Mouse (Mus musculus) lung, postnatal 0 days (tissue): ENCODE data around the gene Chadl. TPM values are rescaled to one million over a fixed set of nuclear protein-coding genes. Genes with fewer than 3 reads are reported as not detected.
"Not testable (repeated sequence)": the region's sequence is repeated elsewhere in the genome, so short reads cannot be mapped to it uniquely, and the experiment has no call there.

Experiments used
- ATAC-seq: fragments of 200-750 bp; cut with Nextera tagmentation; 2 replicates; pipeline ENCODE4 v1.8.0; 2017; ENCODE audit warnings: moderate library complexity
- DNase-seq: peaks from one replicate; pipeline ENCODE4 v3.0.0-alpha.2; 2016; ENCODE audit warnings: low spot score
- H3K27ac ChIP-seq: fragments of 300-500 bp; sonication (generic); 2 replicates; pipeline ENCODE4 v1.5.1; 2014; ENCODE audit warnings: antibody characterized with exemption, mild to moderate bottlenecking, low read length, mixed read lengths
- H3K27me3 ChIP-seq: fragments of 300-500 bp; sonication (generic); replicated peaks from 2 replicates; pipeline ENCODE4 v1.6.1; 2014; ENCODE audit warnings: low read length, mixed read lengths; ENCODE audit not compliant: insufficient read depth
- H3K36me3 ChIP-seq: fragments of 300-500 bp; sonication (generic); 2 replicates; pipeline ENCODE4 v1.6.1; 2014; ENCODE audit warnings: low read length, mixed read lengths; ENCODE audit not compliant: insufficient read depth
- H3K4me1 ChIP-seq: fragments of 300-500 bp; sonication (generic); 2 replicates; pipeline ENCODE4 v1.6.1; 2014; ENCODE audit warnings: antibody characterized with exemption, low read depth, low read length, mixed read lengths; ENCODE audit not compliant: insufficient read depth
- H3K4me2 ChIP-seq: fragments of 300-500 bp; sonication (generic); replicated peaks from 2 replicates; pipeline ENCODE4 v1.6.1; 2014; ENCODE audit warnings: low read depth, mild to moderate bottlenecking, low read length, moderate library complexity, mixed read lengths
- H3K4me3 ChIP-seq: fragments of 300-500 bp; sonication (generic); 2 replicates; pipeline ENCODE4 v1.5.1; 2014; ENCODE audit warnings: low read depth, low read length
- H3K9ac ChIP-seq: fragments of 300-500 bp; sonication (generic); replicated peaks from 2 replicates; pipeline ENCODE4 v1.6.1; 2014; ENCODE audit warnings: low read depth, mild to moderate bottlenecking
- H3K9me3 ChIP-seq: fragments of 300-500 bp; sonication (generic); 2 replicates; pipeline ENCODE4 v1.6.1; 2016; ENCODE audit warnings: low read length, mixed read lengths
- CTCF ChIP-seq: IDR thresholded peaks from 2 replicates; pipeline ENCODE4 v1.5.1; 2016; ENCODE audit warnings: antibody characterized with exemption, mild to moderate bottlenecking
- EP300 ChIP-seq: IDR thresholded peaks from 2 replicates; pipeline ENCODE4 v1.6.1; 2016; ENCODE audit warnings: antibody characterized with exemption, mild to moderate bottlenecking, control low read depth
- WGBS: fragments of 180-500 bp; shearing (Covaris S2); extraction: QIAGEN DNeasy Blood & Tissue Kit; methylation state at CpG from one replicate; pipeline ENCODE4 v1.1.7; 2014; 5-methylcytosine and 5-hydroxymethylcytosine counted together
- polyA plus RNA-seq: library from polyadenylated mRNA; unstranded; fragments of >200 nt; fragmentation: Nextera tagmentation; extraction: Ambion mirVana; gene quantifications from 2 replicates; pipeline ENCODE4 v1.2.1, GENCODE M21; 2015

Chadl gene
- polyA plus RNA-seq, 1 experiment from 2014 or later, result 2.6 TPM

DNA sequence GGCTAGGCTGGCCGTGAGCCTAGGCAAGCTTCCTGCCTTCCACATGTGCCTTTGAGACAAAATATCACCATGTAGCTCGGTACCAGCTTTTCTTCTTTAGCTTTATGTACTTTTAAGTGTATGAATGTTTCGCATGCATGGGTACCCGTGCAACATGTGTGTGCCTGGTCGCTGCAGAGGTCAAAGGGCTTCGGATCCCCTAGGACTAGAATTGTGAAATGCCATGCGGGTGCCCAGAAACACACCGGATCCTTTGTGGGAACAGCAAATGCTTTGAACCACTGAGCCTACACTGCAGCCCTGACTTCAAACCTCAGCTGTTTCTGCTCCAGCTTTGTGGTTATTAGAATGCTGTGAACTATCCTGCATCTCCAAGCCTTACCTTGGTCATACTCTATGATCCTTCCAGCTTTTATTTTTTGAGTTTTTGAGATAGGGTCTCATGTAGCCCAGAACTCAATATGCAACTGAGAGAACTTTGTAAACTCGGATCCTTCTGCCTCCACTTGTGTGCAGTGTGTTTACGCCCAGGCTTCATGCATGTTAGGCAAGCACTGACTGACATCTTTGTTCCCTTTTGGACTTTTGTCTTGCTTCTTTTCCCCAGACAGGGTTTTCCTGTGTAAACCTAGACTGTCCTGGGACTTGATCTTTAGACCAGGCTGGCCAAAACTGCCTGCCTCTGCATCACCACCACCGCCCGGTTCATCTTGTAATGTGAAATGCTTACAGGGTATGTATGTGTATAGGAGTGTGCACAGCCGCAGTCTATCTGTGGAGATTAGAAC is 5.4 kb upstream of the Chadl start:
- TF ChIP-seq EP300 (no peak), CTCF (no peak)
- Histone ChIP-seq H3K4me2 (no peak overlapping the region), H3K9me3 (no peaks in the 10 kb centered on the region), H3K4me1 (no peaks in the 10 kb centered on the region), H3K36me3 (peaks cover 10% of the 10 kb centered on the region; the same call in 1 of the 2 replicates), H3K27me3 (no peaks in the 10 kb centered on the region), H3K4me3 (no peak overlapping the region), H3K27ac (no peak overlapping the region), H3K9ac (no peak overlapping the region)
- WGBS, result 88% methylated on average over 13 of the region's 13 CpGs
- DNase-seq (no peak), ATAC-seq (no peak)

DNA sequence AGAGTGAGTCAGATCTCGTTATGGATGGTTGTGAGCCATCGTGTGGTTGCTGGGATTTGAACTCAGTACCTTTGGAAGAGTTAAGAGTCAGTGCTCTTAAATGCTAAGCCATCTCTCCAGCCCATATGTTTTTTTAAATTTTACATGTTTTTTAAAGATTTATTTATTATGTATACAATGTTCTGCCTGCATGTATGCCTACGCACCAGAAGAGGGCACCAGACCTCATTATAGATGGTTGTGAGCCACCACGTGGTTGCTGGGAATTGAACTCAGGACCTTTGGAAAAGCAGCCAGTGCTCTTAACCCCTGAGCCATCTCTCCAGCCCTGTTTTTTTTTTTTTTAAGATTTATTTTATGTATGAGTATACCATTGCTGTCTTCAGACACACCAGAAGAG is 4.3 kb upstream of the Chadl start:
- not testable (repeated sequence) for H3K4me3 ChIP-seq, ATAC-seq, H3K27ac ChIP-seq, H3K9me3 ChIP-seq, H3K9ac ChIP-seq, H3K4me2 ChIP-seq, H3K36me3 ChIP-seq, DNase-seq, H3K4me1 ChIP-seq, H3K27me3 ChIP-seq
- 0 out of 2 replicates have a peak, but pooled peaks have one; percentile 15 for TF ChIP-seq CTCF
- WGBS, result 76% methylated on average over 4 of the region's 4 CpGs

GRCm38 (mm10) chr15:81700601-81701000 is 3.5 kb upstream of the Chadl start:
- ATAC-seq, result no peak
- H3K4me1 ChIP-seq, result no peaks in the 10 kb centered on the region
- no peaks in the 10 kb centered on the region for H3K9me3 ChIP-seq
- TF ChIP-seq EP300, result no peak
- no peak for TF ChIP-seq CTCF
- no peaks in the 10 kb centered on the region for H3K27me3 ChIP-seq
- WGBS, result 53% methylated on average over 8 of the region's 8 CpGs
- no peak overlapping the region for H3K4me2 ChIP-seq
- no peak overlapping the region for H3K9ac ChIP-seq
- no peak overlapping the region for H3K27ac ChIP-seq
- 0 out of 2 replicates have a peak, but pooled peaks cover 3% of the 10 kb centered on the region for H3K36me3 ChIP-seq
- no peak overlapping the region for H3K4me3 ChIP-seq
- no peak for DNase-seq

- H3K9me3 ChIP-seq, result no peaks in the 10 kb centered on the region
- TF ChIP-seq EP300, result no peak
- H3K4me1 ChIP-seq, result no peaks in the 10 kb centered on the region
- H3K27ac ChIP-seq, result no peak overlapping the region
- WGBS, result 70% methylated on average over 2 of the region's 2 CpGs
- no peaks in the 10 kb centered on the region for H3K36me3 ChIP-seq
- H3K4me2 ChIP-seq, result no peak overlapping the region
- DNase-seq, result no peak
- H3K4me3 ChIP-seq, result no peak overlapping the region
- ATAC-seq, result no peak
- no peaks in the 10 kb centered on the region for H3K27me3 ChIP-seq
- H3K9ac ChIP-seq, result no peak overlapping the region
Measured at GRCm38 (mm10) chr15:81700161-81700560, 3.1 kb upstream of the Chadl start.

DNA sequence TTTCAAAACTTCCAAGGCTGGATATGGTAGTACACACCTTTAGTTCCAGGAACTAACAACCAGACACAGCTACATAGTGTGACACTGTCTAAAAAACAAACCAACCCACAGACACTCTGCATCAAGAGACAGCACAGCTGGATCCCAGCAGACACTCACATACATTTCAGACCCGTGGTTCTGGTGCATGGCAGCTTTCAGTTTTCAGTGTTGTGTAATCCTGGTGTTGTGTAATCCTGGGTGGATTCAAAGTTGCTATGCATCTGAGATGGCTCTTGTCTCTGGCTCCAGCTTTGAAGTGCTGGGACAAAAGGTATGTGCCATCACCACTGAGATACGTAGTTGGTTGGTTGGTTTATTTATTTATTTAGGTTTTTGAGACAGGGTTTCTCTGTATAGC is 1.4 kb upstream of the Chadl start:
- WGBS, result 25% methylated on average over 2 of the region's 2 CpGs
- Histone ChIP-seq H3K4me2 (no peak overlapping the region), H3K36me3 (no peaks in the 10 kb centered on the region), H3K9ac (no peak overlapping the region), H3K9me3 (no peaks in the 10 kb centered on the region), H3K27me3 (0 out of 2 replicates have a peak, but pooled peaks cover 5% of the 10 kb centered on the region), H3K4me1 (no peaks in the 10 kb centered on the region; the same call in 1 of the 2 replicates), H3K4me3 (no peak overlapping the region), H3K27ac (no peak overlapping the region)
- TF ChIP-seq EP300, result no peak
- TF ChIP-seq CTCF, result no peak
- ATAC-seq (peak; percentile 37), DNase-seq (peak; percentile 77)

DNA sequence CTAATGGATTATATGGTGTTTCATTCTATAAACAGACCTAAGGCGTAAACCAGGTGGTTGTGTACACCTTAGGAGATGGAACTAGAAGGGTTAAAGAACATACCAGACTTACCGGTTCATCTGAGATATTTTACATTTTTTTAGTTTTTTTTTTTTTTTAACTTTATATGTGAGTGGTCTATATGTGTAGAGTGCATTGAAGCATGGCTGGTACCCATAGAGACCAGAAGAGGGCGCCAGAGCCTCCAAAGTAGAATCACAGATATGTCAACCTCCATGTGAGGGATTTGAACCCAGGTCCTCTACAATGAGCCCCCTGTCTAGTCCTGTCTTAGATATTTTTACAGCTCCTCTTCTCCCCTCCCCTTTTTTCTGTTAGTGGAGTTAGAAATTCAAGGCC is 760 bp upstream of the Chadl start:
- no peaks in the 10 kb centered on the region for H3K36me3 ChIP-seq
- WGBS, result 32% methylated on average over 3 of the region's 3 CpGs
- H3K9ac ChIP-seq, result no peak overlapping the region
- H3K27me3 ChIP-seq, result peaks cover 10% of the 10 kb centered on the region; the same call in 1 of the 2 replicates
- H3K4me1 ChIP-seq, result no peaks in the 10 kb centered on the region; the same call in 1 of the 2 replicates
- TF ChIP-seq CTCF (peak; percentile 61), EP300 (no peak)
- H3K4me2 ChIP-seq, result no peak overlapping the region
- H3K27ac ChIP-seq, result no peak overlapping the region
- peak; percentile 31 for DNase-seq
- no peak overlapping the region for H3K4me3 ChIP-seq
- no peaks in the 10 kb centered on the region for H3K9me3 ChIP-seq
- ATAC-seq, result no peak
